Comparison of ENCODE assay signal across 35 mouse cellular contexts in genomic region chr9:52775232-52775631, GRCm38 (mm10).
"Had no signal": no experiment of that assay in that cellular context is flagged by ENCODE, and none has a peak within 500 bp of the region (broad histone marks: within the 10 kb centered on the region; RNA-seq: fewer than 3 reads in every experiment).

No protein-coding gene starts in this region.

- ATAC-seq: hindbrain, embryonic 16.5 days; hindbrain, postnatal 0 days; inflammation-experienced regulatory T-cells, adult 6 months; intestine, embryonic 15.5 days; intestine, embryonic 16.5 days; intestine, postnatal 0 days had no signal

- H3K4me1 ChIP-seq: heart, embryonic 12.5 days; heart, embryonic 13.5 days; heart, embryonic 15.5 days; hindbrain, embryonic 10.5 days; hindbrain, embryonic 12.5 days; hindbrain, embryonic 15.5 days; intestine, embryonic 15.5 days had no signal

- H3K27me3 ChIP-seq: heart, embryonic 12.5 days; heart, embryonic 13.5 days; heart, embryonic 15.5 days; hindbrain, embryonic 12.5 days; hindbrain, embryonic 13.5 days; hindbrain, embryonic 15.5 days; intestine, embryonic 15.5 days; kidney, embryonic 15.5 days had no signal

- H3K9ac ChIP-seq: heart, embryonic 12.5 days; heart, embryonic 13.5 days; heart, embryonic 15.5 days; hindbrain, embryonic 12.5 days; hindbrain, embryonic 13.5 days; hindbrain, embryonic 14.5 days; hindbrain, embryonic 15.5 days; intestine, embryonic 15.5 days; kidney, embryonic 15.5 days had no signal

- H3K4me2 ChIP-seq: heart, embryonic 11.5 days; heart, embryonic 12.5 days; heart, embryonic 13.5 days; heart, embryonic 15.5 days; hindbrain, embryonic 12.5 days; hindbrain, embryonic 13.5 days; hindbrain, embryonic 14.5 days; hindbrain, embryonic 15.5 days; intestine, embryonic 15.5 days; kidney, embryonic 15.5 days had no signal

- H3K27ac ChIP-seq: heart, embryonic 13.5 days; heart, embryonic 15.5 days; hindbrain, embryonic 10.5 days; hindbrain, embryonic 12.5 days; hindbrain, embryonic 13.5 days; hindbrain, embryonic 14.5 days; hindbrain, embryonic 15.5 days; hindbrain, postnatal 0 days; intestine, embryonic 15.5 days; kidney, embryonic 15.5 days; kidney, postnatal 0 days; left cerebral cortex, adult 2 months had no signal

- H3K36me3 ChIP-seq: heart, embryonic 12.5 days; heart, embryonic 13.5 days; heart, embryonic 15.5 days; hindbrain, embryonic 10.5 days; hindbrain, embryonic 12.5 days; hindbrain, embryonic 13.5 days; hindbrain, embryonic 15.5 days; intestine, embryonic 15.5 days; kidney, embryonic 15.5 days had no signal

- H3K4me3 ChIP-seq: heart, embryonic 12.5 days; heart, embryonic 13.5 days; heart, embryonic 15.5 days; hindbrain, embryonic 10.5 days; hindbrain, embryonic 12.5 days; hindbrain, embryonic 13.5 days; hindbrain, embryonic 15.5 days; intestine, embryonic 15.5 days; kidney, embryonic 15.5 days; layer of hippocampus, adult 2 months; left cerebral cortex, adult 2 months had no signal

- DNase-seq: heart, postnatal 10 days; heart, postnatal 14 days; heart, postnatal 36 days; heart, postnatal 4 days; kidney, adult 11 months; kidney, adult 18-20 months; kidney, adult 2 months; kidney, adult 8-10 months; kidney, adult 9 months; kidney, postnatal 10 days; kidney, postnatal 14 days; kidney, postnatal 25 days; kidney, postnatal 36 days; kidney, postnatal 4 days; layer of hippocampus, adult 9-11 months; layer of hippocampus, postnatal 36 days had no signal

- H3K9me3 ChIP-seq: heart, embryonic 12.5 days; heart, embryonic 13.5 days; heart, embryonic 15.5 days; hindbrain, embryonic 10.5 days; hindbrain, embryonic 12.5 days; hindbrain, embryonic 13.5 days; hindbrain, embryonic 15.5 days; intestine, embryonic 15.5 days; kidney, embryonic 15.5 days had no signal
